Mouse (Mus musculus) lung, embryonic 14.5 days (tissue): ENCODE results near the gene Oxct2b. TPM values are rescaled to one million over a fixed set of nuclear protein-coding genes. Genes with fewer than 3 reads are reported as not detected.
A peak's percentile ranks its signal among the peaks of the same experiment; 100 is the strongest.

Experiments
- ATAC-seq: fragments of 200-750 bp; cut with Nextera tagmentation; 2 replicates; pipeline ENCODE4 v1.8.0; 2017; ENCODE audit warnings: mild to moderate bottlenecking, moderate TSS enrichment, moderate library complexity; ENCODE audit not compliant: insufficient read depth
- DNase-seq: peaks from one replicate; pipeline ENCODE4 v3.0.0-alpha.2; 2015
- H3K27ac ChIP-seq: fragments of 300-500 bp; sonication (generic); 2 replicates; pipeline ENCODE4 v1.5.1; 2014; ENCODE audit warnings: low read depth, mild to moderate bottlenecking, moderate library complexity
- H3K27me3 ChIP-seq: fragments of 300-500 bp; sonication (generic); 2 replicates; pipeline ENCODE4 v1.6.1; 2014; ENCODE audit warnings: low read length, control low read depth; ENCODE audit not compliant: insufficient read depth
- H3K36me3 ChIP-seq: fragments of 300-500 bp; sonication (generic); 2 replicates; pipeline ENCODE4 v1.6.1; 2014; ENCODE audit warnings: control low read depth; ENCODE audit not compliant: insufficient read depth
- H3K4me1 ChIP-seq: fragments of 300-500 bp; sonication (generic); 2 replicates; pipeline ENCODE4 v1.6.1; 2014; ENCODE audit warnings: antibody characterized with exemption, control low read depth; ENCODE audit not compliant: insufficient read depth
- H3K4me2 ChIP-seq: fragments of 300-500 bp; sonication (generic); 2 replicates; pipeline ENCODE4 v1.6.1; 2014; ENCODE audit warnings: mild to moderate bottlenecking
- H3K4me3 ChIP-seq: fragments of 300-500 bp; sonication (generic); 2 replicates; pipeline ENCODE4 v1.5.1; 2014; ENCODE audit warnings: low read depth, low read length
- H3K9ac ChIP-seq: fragments of 300-500 bp; sonication (generic); 2 replicates; pipeline ENCODE4 v1.6.1; 2014
- H3K9me3 ChIP-seq: fragments of 300-500 bp; sonication (generic); 2 replicates; pipeline ENCODE4 v1.6.1; 2016; ENCODE audit warnings: low read depth, low read length, control low read depth
- CTCF ChIP-seq: IDR thresholded peaks from 2 replicates; pipeline ENCODE4 v1.5.1; 2016; ENCODE audit warnings: antibody characterized with exemption, low read depth
- WGBS: fragments of 180-500 bp; shearing (Covaris S2); extraction: QIAGEN DNeasy Blood & Tissue Kit; methylation state at CpG from one replicate; pipeline ENCODE4 v1.1.7; 2014; 5-methylcytosine and 5-hydroxymethylcytosine counted together
- polyA plus RNA-seq: library from polyadenylated mRNA; unstranded; fragments of >200 nt; fragmentation: Nextera tagmentation; extraction: Ambion mirVana; gene quantifications from 2 replicates; pipeline ENCODE4 v1.2.1, GENCODE M21; 2014

The Oxct2b gene
- not detected in 2 replicates for polyA plus RNA-seq

GRCm38 (mm10) chr4:123116011-123116410 lies at the start of gene Oxct2b:
Gene Oxct2b, plus strand, starts transcription at chr4:123116266.
- H3K4me2 ChIP-seq = peak within 1 kb of the TSS; percentile 58
- H3K27ac ChIP-seq = no peak within 1 kb of the TSS
- TF ChIP-seq CTCF = no peak
- ATAC-seq (peak; percentile 41; the same call in 1 of the 2 replicates), DNase-seq (peak; percentile 15)
- H3K4me1 ChIP-seq = no peaks in the 10 kb centered on the region
- 4% methylated on average over 22 of the region's 22 CpGs for WGBS
- no peaks in the 10 kb centered on the region for H3K36me3 ChIP-seq
- H3K9ac ChIP-seq = no peak within 1 kb of the TSS
- peak within 1 kb of the TSS; percentile 27 for H3K4me3 ChIP-seq
- peaks cover 12% of the 10 kb centered on the region for H3K27me3 ChIP-seq
- H3K9me3 ChIP-seq = no peaks in the 10 kb centered on the region

GRCm38 (mm10) chr4:123068646-123069045 lies 47.4 kb upstream of the Oxct2b start:
- Histone ChIP-seq H3K9me3 (no peaks in the 10 kb centered on the region), H3K4me1 (no peaks in the 10 kb centered on the region), H3K27me3 (no peaks in the 10 kb centered on the region), H3K4me2 (no peak overlapping the region), H3K4me3 (no peak overlapping the region), H3K36me3 (no peaks in the 10 kb centered on the region), H3K9ac (no peak overlapping the region), H3K27ac (no peak overlapping the region)
- WGBS = 74% methylated on average over 6 of the region's 6 CpGs
- TF ChIP-seq CTCF = no peak
- no peak for ATAC-seq
- DNase-seq = no peak

DNA sequence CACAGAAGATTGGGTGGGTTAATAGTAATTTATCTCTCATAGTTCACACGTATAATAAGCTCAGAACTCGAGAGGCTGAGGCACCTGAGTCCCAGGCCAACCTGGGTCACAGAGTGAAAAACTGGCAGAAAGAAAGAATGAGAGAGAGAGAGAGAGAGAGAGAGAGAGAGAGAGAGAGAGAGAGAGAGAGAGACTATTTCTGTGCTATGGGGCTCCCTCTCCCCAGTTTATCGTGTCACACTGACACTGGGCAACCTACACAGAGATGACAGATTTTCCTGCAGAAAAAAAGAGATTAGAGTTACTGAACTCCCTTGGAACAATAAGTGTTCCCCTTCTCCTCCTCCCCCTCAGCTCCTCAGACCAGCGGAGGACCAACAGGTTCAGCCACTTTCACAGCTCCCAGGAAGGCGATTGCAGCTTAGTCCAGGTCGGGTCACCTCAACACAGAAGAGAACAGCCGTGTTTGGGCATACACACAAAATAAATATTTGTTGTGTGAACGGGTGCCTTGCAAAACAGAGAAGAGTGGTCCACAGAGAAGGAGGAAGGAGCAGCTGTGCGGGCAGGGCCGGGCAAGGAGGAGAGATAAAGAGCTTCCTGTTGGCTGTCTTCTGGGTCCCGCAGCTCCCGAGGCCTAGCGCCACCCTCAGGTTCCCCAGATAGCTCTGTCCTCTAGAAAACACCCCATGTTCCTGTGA lies 44.6 kb upstream of the Oxct2b start:
- Histone ChIP-seq H3K4me3 (0 out of 2 replicates have a peak overlapping the region, but pooled peaks have one; percentile 6), H3K4me2 (peak overlapping the region; percentile 46), H3K4me1 (no peaks in the 10 kb centered on the region), H3K27me3 (no peaks in the 10 kb centered on the region), H3K27ac (no peak overlapping the region), H3K9ac (no peak overlapping the region), H3K9me3 (no peaks in the 10 kb centered on the region), H3K36me3 (no peaks in the 10 kb centered on the region)
- 6% methylated on average over 13 of the region's 13 CpGs for WGBS
- TF ChIP-seq CTCF = peak; percentile 46; the same call in 1 of the 2 replicates
- DNase-seq = peak; percentile 60
- peak; percentile 84 for ATAC-seq

GRCm38 (mm10) chr4:123076928-123077327 lies 39.1 kb upstream of the Oxct2b start:
- no peak overlapping the region for H3K9ac ChIP-seq
- H3K9me3 ChIP-seq = no peaks in the 10 kb centered on the region
- H3K36me3 ChIP-seq = no peaks in the 10 kb centered on the region
- DNase-seq (no peak), ATAC-seq (no peak)
- no peaks in the 10 kb centered on the region for H3K4me1 ChIP-seq
- no peaks in the 10 kb centered on the region for H3K27me3 ChIP-seq
- TF ChIP-seq CTCF = no peak
- no peak overlapping the region for H3K27ac ChIP-seq
- H3K4me2 ChIP-seq = no peak overlapping the region
- H3K4me3 ChIP-seq = no peak overlapping the region
- 61% methylated on average over 8 of the region's 8 CpGs for WGBS

DNA sequence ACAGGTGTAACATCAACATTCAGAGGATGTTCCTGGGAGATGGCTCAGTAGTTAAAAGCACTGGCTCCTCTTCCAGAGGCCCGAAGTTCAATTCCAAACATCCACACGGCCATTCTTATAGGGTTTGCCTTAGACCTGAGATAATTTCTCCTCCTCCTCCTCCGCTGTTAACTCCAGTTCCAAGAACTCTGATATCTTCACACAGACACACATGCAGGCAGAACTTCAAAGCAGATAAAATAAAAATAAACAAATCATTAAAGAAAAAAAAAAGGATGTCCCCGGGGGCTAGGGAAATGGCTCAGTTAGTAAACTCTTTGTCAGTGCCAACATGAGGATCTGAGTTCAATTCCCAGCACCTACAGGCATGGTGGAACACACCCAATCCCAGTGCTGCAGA lies 37.8 kb upstream of the Oxct2b start:
- ATAC-seq (no peak), DNase-seq (no peak)
- Histone ChIP-seq H3K9ac (no peak overlapping the region), H3K9me3 (no peaks in the 10 kb centered on the region), H3K4me1 (no peaks in the 10 kb centered on the region), H3K27me3 (no peaks in the 10 kb centered on the region), H3K36me3 (no peaks in the 10 kb centered on the region), H3K4me3 (no peak overlapping the region), H3K4me2 (no peak overlapping the region), H3K27ac (no peak overlapping the region)
- TF ChIP-seq CTCF = no peak
- WGBS = 38% methylated on average over 4 of the region's 4 CpGs

- H3K27me3 ChIP-seq = no peaks in the 10 kb centered on the region
- DNase-seq = peak; percentile 33
- no peaks in the 10 kb centered on the region for H3K4me1 ChIP-seq
- no peak overlapping the region for H3K4me3 ChIP-seq
- no peaks in the 10 kb centered on the region for H3K9me3 ChIP-seq
- no peak for TF ChIP-seq CTCF
- no peak for ATAC-seq
- 38% methylated on average over 13 of the region's 13 CpGs for WGBS
- H3K9ac ChIP-seq = no peak overlapping the region
- H3K4me2 ChIP-seq = no peak overlapping the region
- H3K36me3 ChIP-seq = no peaks in the 10 kb centered on the region
- H3K27ac ChIP-seq = no peak overlapping the region
These were observed 35.3 kb upstream of the Oxct2b start for GRCm38 (mm10) chr4:123080791-123081190.

DNA sequence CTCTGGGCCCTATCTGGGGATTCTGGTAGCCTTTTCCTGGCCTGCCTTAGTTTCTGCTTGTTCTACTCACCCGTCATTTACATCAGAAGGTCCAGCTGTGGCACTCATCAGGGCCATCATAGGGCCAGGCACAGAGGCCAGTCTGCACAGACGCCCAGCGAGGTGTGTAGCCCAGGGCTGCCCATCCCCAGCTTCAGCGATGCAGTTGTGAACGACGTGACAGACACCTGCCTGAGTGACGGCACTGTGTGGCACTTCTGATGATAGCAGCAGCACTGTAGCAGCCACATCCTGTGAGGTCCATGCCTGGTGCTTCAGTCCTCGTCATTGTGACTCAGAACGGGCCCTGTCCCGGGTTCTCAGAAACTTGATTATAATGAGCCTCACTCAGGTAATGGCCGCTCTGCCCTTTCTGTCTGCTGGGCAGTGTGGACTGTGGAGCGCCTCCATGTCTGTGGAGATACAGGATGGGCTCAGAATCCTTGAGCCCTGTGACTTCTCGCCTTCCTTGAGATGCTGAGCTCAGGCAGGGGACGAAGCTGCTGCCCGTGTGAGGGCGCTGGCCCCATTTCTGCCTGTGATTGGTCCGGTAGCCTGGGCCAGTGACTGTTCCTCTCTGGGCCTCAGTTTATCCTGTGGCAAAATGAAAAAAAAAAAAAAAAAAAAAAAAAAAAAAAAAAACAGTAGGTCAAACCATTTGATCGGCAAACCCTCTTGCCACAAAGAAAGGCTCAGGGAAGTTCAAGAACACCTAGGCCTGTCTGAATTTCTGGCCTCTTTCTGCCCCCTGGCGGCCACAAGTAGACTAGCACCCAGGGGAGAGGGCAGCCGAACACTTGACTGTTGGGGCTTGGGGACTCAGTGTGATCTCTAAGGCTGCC lies 33.5 kb upstream of the Oxct2b start:
- no peak overlapping the region for H3K4me2 ChIP-seq
- no peak overlapping the region for H3K27ac ChIP-seq
- 68% methylated on average over 20 of the region's 20 CpGs for WGBS
- no peak overlapping the region for H3K9ac ChIP-seq
- H3K36me3 ChIP-seq = no peaks in the 10 kb centered on the region
- H3K4me3 ChIP-seq = no peak overlapping the region
- no peaks in the 10 kb centered on the region for H3K4me1 ChIP-seq
- DNase-seq (peak; percentile 81), ATAC-seq (peak; percentile 61; the same call in 1 of the 2 replicates)
- H3K27me3 ChIP-seq = no peaks in the 10 kb centered on the region
- H3K9me3 ChIP-seq = no peaks in the 10 kb centered on the region
- TF ChIP-seq CTCF = peak; percentile 91
